Mouse (Mus musculus): Measurements from ENCODE around the gene Ttll5. TPM values are rescaled to one million over a fixed set of nuclear protein-coding genes. Genes with fewer than 3 reads are reported as not detected.

Ttll5 gene
- total and polyA plus RNA-seq, 3 experiments: 7.4 to 18.5 TPM; not detected in 1

DNA sequence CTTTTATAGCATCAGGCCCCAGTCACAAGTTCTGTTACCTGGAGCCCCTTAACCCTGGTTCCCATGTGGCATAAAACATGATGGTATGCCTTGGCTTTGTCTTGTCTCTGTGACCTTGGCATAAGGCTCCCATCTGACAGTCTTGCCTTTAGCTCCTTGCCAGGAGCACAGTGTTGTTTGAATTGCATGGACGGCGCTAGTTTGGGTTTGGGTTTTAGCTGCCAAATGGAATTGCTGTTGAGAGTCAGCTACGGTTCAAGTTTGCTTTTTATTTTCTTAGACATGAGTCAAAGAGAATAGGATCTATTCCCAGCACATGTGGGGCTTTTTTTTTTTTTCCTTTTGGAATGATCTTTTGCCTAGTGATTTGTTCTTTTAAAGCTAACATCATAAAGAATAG, 34.7 kb downstream of the Ttll5 start:
- no peak overlapping the region for H3K4me3 ChIP-seq (ENCODE audit: control insufficient read depth in 1 of 2, insufficient read depth in 1 of 2, low read depth in 2 of 2, low read length in 2 of 2)
- TF ChIP-seq POLR2A (IDR thresholded peaks at IDR 0.05; ENCODE audit: control insufficient read depth in 1 of 2, insufficient read depth in 1 of 2, low read depth in 1 of 2, low read length in 2 of 2, poor library complexity in 1 of 2) (no peak), CTCF (IDR thresholded peaks at IDR 0.05 in 2 of 3, conservative IDR thresholded peaks at IDR 0.05 in 1 of 3; ENCODE audit: control insufficient read depth in 1 of 3, insufficient read depth in 1 of 3, low read depth in 2 of 3, low read length in 3 of 3, poor library complexity in 1 of 3, severe bottlenecking in 1 of 3) (no peak), ZKSCAN1 (IDR thresholded peaks at IDR 0.05; ENCODE audit: low read depth, low read length) (no peak), NRF1 (IDR thresholded peaks at IDR 0.05; ENCODE audit: insufficient read depth, low read depth, low read length, poor library complexity, severe bottlenecking) (no peak), E2F4 (IDR thresholded peaks at IDR 0.05; ENCODE audit: borderline replicate concordance, low read depth, low read length) (no peak), MYB (IDR thresholded peaks at IDR 0.05; ENCODE audit: low read depth, low read length) (no peak), ETS1 (IDR thresholded peaks at IDR 0.05; ENCODE audit: low read depth, low read length) (no peak), SMC3 (IDR thresholded peaks at IDR 0.05; ENCODE audit: low read depth, low read length) (no peak), USF2 (IDR thresholded peaks at IDR 0.05; ENCODE audit: borderline replicate concordance in 1 of 2, insufficient read depth in 1 of 2, low read depth in 1 of 2, low read length in 2 of 2) (no peak), ZNF384 (IDR thresholded peaks at IDR 0.05; ENCODE audit: low read depth, low read length) (no peak), GABPA (IDR thresholded peaks at IDR 0.05; ENCODE audit: low read depth, low read length) (no peak), CHD2 (IDR thresholded peaks at IDR 0.05; ENCODE audit: low read length) (no peak), MAX (IDR thresholded peaks at IDR 0.05; ENCODE audit: low read length) (no peak)
- H3K4me1 ChIP-seq (ENCODE audit: control insufficient read depth in 1 of 2, insufficient read depth in 2 of 2, low read length in 2 of 2): no peaks in the 10 kb centered on the region; a peak in 1 of 4 replicates
- DNase-seq (ENCODE audit: low read depth, low spot score): no peak
- no peaks in the 10 kb centered on the region; a peak in 1 of 4 replicates for H3K36me3 ChIP-seq (ENCODE audit: control insufficient read depth in 1 of 2, insufficient read depth in 2 of 2, low read length in 2 of 2)
- no peaks in the 10 kb centered on the region for H3K27me3 ChIP-seq (ENCODE audit: control insufficient read depth in 1 of 2, insufficient read depth in 2 of 2, low read length in 2 of 2)
- H3K27ac ChIP-seq (ENCODE audit: control insufficient read depth, low read depth, low read length): no peak overlapping the region
- no peaks in the 10 kb centered on the region for H3K9me3 ChIP-seq (replicated peaks; ENCODE audit: insufficient read depth, low read length)
- H3K79me2 ChIP-seq (ENCODE audit: control insufficient read depth, insufficient read depth, low read length, poor library complexity): no peaks in the 10 kb centered on the region
- H3K9ac ChIP-seq (ENCODE audit: control insufficient read depth, low read depth, low read length, poor library complexity, severe bottlenecking): no peak overlapping the region

DNA sequence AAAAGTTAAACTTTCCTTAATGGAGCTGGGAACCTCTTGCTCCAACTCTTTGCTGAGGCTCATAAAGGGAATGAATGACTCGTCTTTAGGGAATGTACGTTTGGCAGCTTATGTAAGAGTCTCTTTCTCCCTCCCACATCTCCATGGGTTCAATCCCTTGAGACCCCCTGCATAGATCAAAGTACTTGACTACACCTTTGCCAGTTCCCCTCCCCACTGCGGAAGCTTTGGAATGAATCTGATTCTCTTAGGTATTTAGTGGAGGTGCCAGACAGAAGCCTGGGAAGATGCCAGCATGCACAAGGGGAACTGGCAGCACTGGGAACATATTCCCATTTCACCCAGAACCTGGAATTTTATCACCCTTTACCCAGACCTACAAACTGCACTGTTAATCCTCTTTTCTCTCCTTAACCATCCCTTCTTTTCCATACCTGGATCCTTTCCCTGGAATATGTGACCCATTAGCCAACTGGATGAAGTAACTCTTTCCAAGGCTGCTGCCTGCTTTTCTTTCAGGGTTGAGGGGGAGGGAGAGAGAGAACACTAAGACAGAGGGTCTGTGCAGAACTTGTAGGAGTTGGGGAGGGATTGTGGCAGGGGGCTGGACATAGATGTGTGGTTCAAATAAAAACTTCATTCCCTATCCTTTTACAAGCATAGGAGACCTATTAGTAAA, 35.2 kb downstream of the Ttll5 start:
- Histone ChIP-seq H3K9me3 (replicated peaks; ENCODE audit: insufficient read depth, low read length) (no peaks in the 10 kb centered on the region), H3K4me3 (ENCODE audit: control insufficient read depth in 1 of 2, insufficient read depth in 1 of 2, low read depth in 2 of 2, low read length in 2 of 2) (no peak overlapping the region), H3K27ac (ENCODE audit: control insufficient read depth, low read depth, low read length) (no peak overlapping the region), H3K36me3 (ENCODE audit: control insufficient read depth in 1 of 2, insufficient read depth in 2 of 2, low read length in 2 of 2) (no peaks in the 10 kb centered on the region; a peak in 1 of 4 replicates), H3K27me3 (ENCODE audit: control insufficient read depth in 1 of 2, insufficient read depth in 2 of 2, low read length in 2 of 2) (no peaks in the 10 kb centered on the region), H3K79me2 (ENCODE audit: control insufficient read depth, insufficient read depth, low read length, poor library complexity) (no peaks in the 10 kb centered on the region), H3K9ac (ENCODE audit: control insufficient read depth, low read depth, low read length, poor library complexity, severe bottlenecking) (no peak overlapping the region), H3K4me1 (ENCODE audit: control insufficient read depth in 1 of 2, insufficient read depth in 2 of 2, low read length in 2 of 2) (no peaks in the 10 kb centered on the region; a peak in 1 of 4 replicates)
- DNase-seq (ENCODE audit: low read depth, low spot score): no peak
- TF ChIP-seq UBTF (IDR thresholded peaks at IDR 0.05; ENCODE audit: borderline replicate concordance, insufficient read depth, low read depth, low read length) (no peak), JUND (IDR thresholded peaks at IDR 0.05; ENCODE audit: low read depth, low read length) (no peak), MAX (IDR thresholded peaks at IDR 0.05; ENCODE audit: low read length) (no peak), ZNF384 (IDR thresholded peaks at IDR 0.05; ENCODE audit: low read depth, low read length) (no peak), MAFK (IDR thresholded peaks at IDR 0.05; ENCODE audit: borderline replicate concordance, low read depth, low read length) (no peak)
